Mouse (Mus musculus) neural tube, embryonic 13.5 days (tissue): ENCODE results near the gene Lat2. TPM values are rescaled to one million over a fixed set of nuclear protein-coding genes. Genes with fewer than 3 reads are reported as not detected.
A peak's percentile ranks its signal among the peaks of the same experiment; 100 is the strongest.

Experiments used
- ATAC-seq: fragments of 200-750 bp; cut with Nextera tagmentation; 2 replicates; pipeline ENCODE4 v1.8.0; 2017; ENCODE audit warnings: low read depth, mild to moderate bottlenecking, moderate TSS enrichment, moderate library complexity
- H3K27ac ChIP-seq: fragments of 300-500 bp; sonication (generic); replicated peaks from 2 replicates; pipeline ENCODE4 v1.5.1; 2015; ENCODE audit warnings: moderate library complexity, mild to moderate bottlenecking, inconsistent platforms
- H3K27me3 ChIP-seq: fragments of 300-500 bp; sonication (generic); 2 replicates; pipeline ENCODE4 v1.6.1; 2015; ENCODE audit warnings: mild to moderate bottlenecking, inconsistent platforms
- H3K36me3 ChIP-seq: fragments of 300-500 bp; sonication (generic); 2 replicates; pipeline ENCODE4 v1.6.1; 2015; ENCODE audit warnings: mild to moderate bottlenecking, inconsistent platforms
- H3K4me1 ChIP-seq: fragments of 300-500 bp; sonication (generic); replicated peaks from 2 replicates; pipeline ENCODE4 v1.6.1; 2015; ENCODE audit warnings: inconsistent platforms
- H3K4me2 ChIP-seq: fragments of 300-500 bp; sonication (generic); 2 replicates; pipeline ENCODE4 v1.6.1; 2015; ENCODE audit warnings: inconsistent platforms, mild to moderate bottlenecking, moderate library complexity
- H3K4me3 ChIP-seq: fragments of 300-500 bp; sonication (generic); 2 replicates; pipeline ENCODE4 v1.5.1; 2015; ENCODE audit warnings: mild to moderate bottlenecking, inconsistent platforms
- H3K9ac ChIP-seq: fragments of 300-500 bp; sonication (generic); 2 replicates; pipeline ENCODE4 v1.6.1; 2015; ENCODE audit warnings: moderate library complexity, mild to moderate bottlenecking, inconsistent platforms
- H3K9me3 ChIP-seq: fragments of 300-500 bp; sonication (generic); 2 replicates; pipeline ENCODE4 v1.6.1; 2016; ENCODE audit warnings: inconsistent platforms
- WGBS: fragments of 180-500 bp; shearing (Covaris S2); methylation state at CpG from one replicate; pipeline ENCODE4 v1.1.7; 2015; 5-methylcytosine and 5-hydroxymethylcytosine counted together
- polyA plus RNA-seq: library from polyadenylated mRNA; unstranded; fragments of >200 nt; fragmentation: Nextera tagmentation; extraction: Ambion mirVana; gene quantifications from 2 replicates; pipeline ENCODE4 v1.2.1, GENCODE M21; 2015

The Lat2 gene
- polyA plus RNA-seq, 1 experiment from 2014 or later, result 4.9 TPM

DNA sequence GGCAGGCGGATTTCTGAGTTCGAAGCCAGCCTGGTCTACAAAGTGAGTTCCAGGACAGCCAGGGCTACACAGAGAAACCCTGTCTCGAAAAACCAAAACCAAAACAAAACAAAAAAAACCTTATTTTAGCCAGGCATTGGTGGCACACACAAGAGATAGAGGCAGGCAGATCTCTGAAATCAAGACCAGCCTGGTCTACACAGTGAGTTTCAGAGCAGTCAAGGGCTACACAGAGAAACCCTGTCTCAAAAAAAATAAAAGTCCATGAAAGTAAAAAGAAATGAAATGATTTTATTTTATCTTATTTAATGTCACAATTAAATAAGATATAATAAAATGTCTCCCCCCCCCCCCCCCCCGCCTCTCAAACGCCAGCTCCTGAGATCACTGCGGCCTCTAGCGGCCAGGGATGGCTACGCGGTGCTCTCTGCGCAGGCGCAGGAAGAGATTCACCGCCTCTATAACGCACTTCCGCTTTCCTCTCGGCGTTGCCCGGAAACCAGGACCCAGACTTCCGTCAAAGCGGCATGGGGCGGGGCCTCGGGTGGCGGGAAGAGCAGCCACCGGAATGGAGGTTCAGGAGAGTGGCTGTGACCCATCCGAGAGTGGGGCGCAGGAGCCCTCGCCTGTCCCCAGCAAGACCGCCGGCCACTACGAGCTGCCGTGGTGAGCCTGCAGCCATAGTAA lies 32.5 kb downstream of the Lat2 start:
- Histone ChIP-seq H3K36me3 (peaks cover 9% of the 10 kb centered on the region), H3K27me3 (no peaks in the 10 kb centered on the region), H3K4me3 (peak overlapping the region; percentile 86), H3K4me2 (peak overlapping the region; percentile 66), H3K27ac (no peak overlapping the region), H3K9me3 (no peaks in the 10 kb centered on the region), H3K9ac (peak overlapping the region; percentile 91), H3K4me1 (peaks cover 15% of the 10 kb centered on the region)
- ATAC-seq, result peak; percentile 94
- WGBS, result 8% methylated on average over 29 of the region's 30 CpGs

DNA sequence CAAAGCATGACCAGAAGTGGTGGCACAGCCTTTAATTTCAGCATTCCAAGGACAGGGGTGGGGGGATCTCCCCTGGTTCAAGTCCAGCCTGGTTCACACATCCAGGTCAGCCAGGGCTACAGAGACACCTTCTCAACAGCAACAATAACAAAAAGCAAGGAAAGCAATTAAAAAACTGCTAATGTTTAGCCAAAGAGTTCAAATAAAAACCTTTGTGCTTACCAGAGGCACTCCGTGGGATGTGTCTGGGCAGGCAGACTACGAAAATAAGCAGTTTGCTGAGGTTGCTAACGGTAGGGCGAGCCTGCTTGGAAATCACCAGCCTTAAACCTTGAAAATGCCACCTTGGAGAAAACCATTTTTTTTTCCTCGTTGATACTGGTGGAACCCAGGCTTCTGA lies 33.7 kb downstream of the Lat2 start, which contains the start of gene Rfc2:
Rfc2 (plus strand) TSS at position 221 of the 400 bp plus-strand sequence.
- Histone ChIP-seq H3K4me2 (no peak within 1 kb of the TSS), H3K4me3 (no peak within 1 kb of the TSS), H3K9ac (no peak within 1 kb of the TSS), H3K27ac (no peak within 1 kb of the TSS), H3K4me1 (peaks cover 15% of the 10 kb centered on the region), H3K36me3 (no peaks in the 10 kb centered on the region), H3K9me3 (no peaks in the 10 kb centered on the region), H3K27me3 (no peaks in the 10 kb centered on the region)
- ATAC-seq, result no peak
- WGBS, result 90% methylated on average over 5 of the region's 5 CpGs

DNA sequence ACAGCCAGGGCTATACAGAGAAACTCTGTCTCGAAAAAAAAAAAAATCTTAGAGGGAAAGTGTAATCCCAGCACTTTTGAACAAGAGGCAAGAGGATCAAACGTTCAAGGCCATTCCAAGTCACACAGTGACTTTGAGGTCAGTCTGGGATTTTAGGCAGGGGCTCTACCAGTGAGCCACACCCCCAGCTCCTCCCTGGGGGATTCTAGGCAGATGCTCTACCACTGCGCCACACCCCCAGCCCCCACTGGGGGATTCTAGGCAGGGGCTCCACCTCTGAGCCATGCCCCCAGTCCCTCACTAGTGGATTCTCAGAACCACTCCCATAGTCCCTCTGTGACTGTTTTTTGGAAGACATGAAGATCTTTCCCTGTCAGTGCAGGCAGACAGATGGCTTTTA lies 35.7 kb downstream of the Lat2 start:
- no peak overlapping the region for H3K4me3 ChIP-seq
- no peak overlapping the region for H3K4me2 ChIP-seq
- no peaks in the 10 kb centered on the region for H3K9me3 ChIP-seq
- ATAC-seq, result no peak
- peaks cover 13% of the 10 kb centered on the region for H3K4me1 ChIP-seq
- H3K36me3 ChIP-seq, result no peaks in the 10 kb centered on the region
- no peak overlapping the region for H3K9ac ChIP-seq
- no peaks in the 10 kb centered on the region for H3K27me3 ChIP-seq
- WGBS, result 64% methylated on average over 3 of the region's 3 CpGs
- H3K27ac ChIP-seq, result no peak overlapping the region

DNA sequence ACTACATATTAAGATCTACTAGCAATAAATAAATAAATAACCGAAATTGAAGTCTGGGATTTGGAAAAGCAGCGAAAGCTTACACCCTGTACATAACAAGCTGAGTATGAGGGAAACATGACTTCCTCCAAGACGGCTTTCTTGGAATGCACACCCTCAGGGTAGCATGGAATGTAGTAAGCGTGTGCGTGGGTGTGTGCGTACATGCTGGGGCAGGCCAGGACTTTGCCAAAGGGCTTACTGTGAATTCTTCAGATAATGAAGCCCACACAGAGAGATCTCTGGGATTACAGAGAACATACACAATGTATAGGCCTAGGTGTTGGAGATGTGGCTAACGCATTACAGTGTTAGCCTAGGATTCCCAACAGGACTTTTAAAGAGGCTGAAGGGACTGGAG lies 37.3 kb downstream of the Lat2 start:
- H3K4me2 ChIP-seq, result no peak overlapping the region
- H3K27ac ChIP-seq, result no peak overlapping the region
- H3K4me3 ChIP-seq, result no peak overlapping the region
- peaks cover 6% of the 10 kb centered on the region for H3K4me1 ChIP-seq
- 89% methylated on average over 7 of the region's 7 CpGs for whole genome bisulfite sequencing
- no peaks in the 10 kb centered on the region for H3K9me3 ChIP-seq
- no peak for ATAC-seq
- H3K9ac ChIP-seq, result no peak overlapping the region
- H3K27me3 ChIP-seq, result no peaks in the 10 kb centered on the region
- no peaks in the 10 kb centered on the region for H3K36me3 ChIP-seq

GRCm38 (mm10) chr5:134576517-134577220 lies 38.2 kb downstream of the Lat2 start:
- no peak for ATAC-seq
- H3K36me3 ChIP-seq, result no peaks in the 10 kb centered on the region
- peaks cover 11% of the 10 kb centered on the region for H3K4me1 ChIP-seq
- H3K4me3 ChIP-seq, result no peak overlapping the region
- WGBS, result 79% methylated on average over 14 of the region's 14 CpGs
- H3K4me2 ChIP-seq, result no peak overlapping the region
- H3K27ac ChIP-seq, result no peak overlapping the region
- H3K27me3 ChIP-seq, result no peaks in the 10 kb centered on the region
- H3K9me3 ChIP-seq, result no peaks in the 10 kb centered on the region
- H3K9ac ChIP-seq, result no peak overlapping the region

GRCm38 (mm10) chr5:134575833-134576232 lies 39.0 kb downstream of the Lat2 start:
- no peak overlapping the region for H3K9ac ChIP-seq
- no peaks in the 10 kb centered on the region for H3K9me3 ChIP-seq
- no peaks in the 10 kb centered on the region for H3K36me3 ChIP-seq
- WGBS, result 95% methylated on average over 5 of the region's 5 CpGs
- no peak overlapping the region for H3K4me2 ChIP-seq
- no peak overlapping the region for H3K4me3 ChIP-seq
- H3K4me1 ChIP-seq, result peaks cover 16% of the 10 kb centered on the region
- no peaks in the 10 kb centered on the region for H3K27me3 ChIP-seq
- ATAC-seq, result no peak
- H3K27ac ChIP-seq, result no peak overlapping the region

GRCm38 (mm10) chr5:134572508-134573214 lies 42.2 kb downstream of the Lat2 start:
- Histone ChIP-seq H3K4me2 (peak overlapping the region; percentile 68), H3K27ac (no peak overlapping the region), H3K36me3 (no peaks in the 10 kb centered on the region), H3K9ac (peak overlapping the region; percentile 69), H3K4me1 (peaks cover 16% of the 10 kb centered on the region), H3K27me3 (no peaks in the 10 kb centered on the region), H3K9me3 (no peaks in the 10 kb centered on the region), H3K4me3 (peak overlapping the region; percentile 48)
- 38% methylated on average over 10 of the region's 10 CpGs for WGBS
- no peak for ATAC-seq

DNA sequence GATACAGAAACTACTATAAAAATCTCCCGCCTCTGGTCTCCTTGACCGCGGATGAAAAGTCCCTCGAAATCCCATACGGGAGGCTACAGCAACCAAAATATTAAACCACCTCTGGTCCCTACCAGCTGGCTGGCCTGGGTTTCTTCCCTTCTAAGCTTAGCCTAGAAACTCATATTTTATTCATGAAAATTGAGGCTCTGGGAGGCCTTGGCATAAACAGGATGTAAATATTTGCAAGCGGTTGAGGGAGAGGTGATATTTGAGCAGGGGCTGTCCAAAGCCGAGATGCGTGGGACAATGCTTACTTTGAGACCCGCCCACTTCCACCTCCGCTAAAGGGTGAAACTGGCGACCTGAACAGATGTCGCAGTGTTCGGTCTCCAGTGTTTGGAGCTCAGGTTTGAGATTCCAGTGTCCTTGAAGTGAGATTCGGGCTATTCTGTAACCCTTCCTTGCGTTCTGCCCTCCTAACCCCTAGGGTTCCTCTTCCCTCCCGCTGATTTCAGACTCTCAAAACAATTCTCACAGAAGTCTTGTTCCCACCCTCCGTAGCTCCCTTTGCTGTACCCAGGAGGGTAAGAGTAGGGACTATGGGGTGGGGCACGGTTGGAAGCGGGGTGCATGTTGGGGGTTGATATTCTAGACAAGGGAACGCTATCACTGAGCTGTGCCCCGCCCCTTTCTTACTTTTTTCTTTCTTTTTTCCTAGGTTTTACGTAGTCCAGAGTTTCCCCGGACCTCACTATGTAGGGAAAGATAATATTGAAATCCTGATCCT lies 42.9 kb downstream of the Lat2 start:
- Histone ChIP-seq H3K27ac (peak overlapping the region; percentile 83), H3K36me3 (no peaks in the 10 kb centered on the region), H3K9me3 (no peaks in the 10 kb centered on the region), H3K4me3 (peak overlapping the region; percentile 48), H3K4me1 (peaks cover 16% of the 10 kb centered on the region), H3K9ac (peak overlapping the region; percentile 69), H3K4me2 (peak overlapping the region; percentile 68), H3K27me3 (no peaks in the 10 kb centered on the region)
- peak; percentile 79 for ATAC-seq
- 1% methylated on average over 23 of the region's 23 CpGs for WGBS

DNA sequence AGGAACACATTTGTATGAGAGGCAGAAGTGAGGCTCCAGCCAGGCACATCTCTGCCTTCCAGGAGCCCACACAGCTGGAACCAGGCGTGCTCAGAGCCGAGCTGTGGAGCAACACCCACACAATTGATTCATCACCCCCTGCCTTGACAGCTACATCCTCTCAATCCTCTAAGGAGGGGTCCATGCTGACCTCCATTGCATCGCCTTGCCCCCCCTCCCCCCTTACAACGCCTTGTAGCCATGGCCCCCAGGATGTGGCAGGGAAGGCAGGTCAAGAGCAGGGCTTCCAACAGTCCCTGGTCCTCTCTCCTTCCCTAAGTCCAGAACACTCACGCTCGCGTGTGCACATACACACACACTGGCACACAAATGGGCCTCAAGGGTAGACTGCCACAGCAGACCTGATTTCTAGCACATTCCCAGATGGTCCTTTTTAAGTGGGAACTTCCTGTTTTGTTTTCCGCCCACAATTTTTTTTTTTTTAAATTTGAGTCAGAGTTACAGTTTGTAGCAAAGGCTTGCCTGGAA lies 45.8 kb downstream of the Lat2 start:
- H3K36me3 ChIP-seq, result no peaks in the 10 kb centered on the region
- no peak overlapping the region for H3K27ac ChIP-seq
- 68% methylated on average over 8 of the region's 8 CpGs for WGBS
- no peak overlapping the region for H3K4me3 ChIP-seq
- H3K27me3 ChIP-seq, result no peaks in the 10 kb centered on the region
- ATAC-seq, result no peak
- no peaks in the 10 kb centered on the region for H3K9me3 ChIP-seq
- no peak overlapping the region for H3K9ac ChIP-seq
- peaks cover 16% of the 10 kb centered on the region for H3K4me1 ChIP-seq
- H3K4me2 ChIP-seq, result no peak overlapping the region

DNA sequence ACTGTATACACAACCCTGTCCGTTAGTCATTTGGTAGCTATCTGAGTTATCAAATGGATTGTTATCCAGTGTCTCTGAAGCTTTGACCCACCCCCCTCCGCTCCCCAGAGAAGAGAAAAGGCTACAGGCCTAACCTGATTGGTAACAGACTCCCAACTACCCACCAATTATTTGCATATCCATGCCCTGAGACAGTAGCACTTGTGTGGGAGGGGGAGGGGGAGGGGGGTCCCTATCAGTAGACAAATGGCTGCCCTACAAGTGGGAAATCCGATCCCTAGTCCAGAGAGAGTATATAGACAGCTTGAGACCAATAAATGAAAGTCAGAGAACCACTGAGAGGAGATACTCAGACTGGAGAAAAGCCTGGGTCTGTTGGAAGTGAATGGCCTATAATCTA lies 46.8 kb downstream of the Lat2 start:
- no peak overlapping the region for H3K4me3 ChIP-seq
- H3K9ac ChIP-seq, result no peak overlapping the region
- peaks cover 15% of the 10 kb centered on the region for H3K4me1 ChIP-seq
- 80% methylated on average over 3 of the region's 3 CpGs for WGBS
- H3K36me3 ChIP-seq, result no peaks in the 10 kb centered on the region
- no peaks in the 10 kb centered on the region for H3K27me3 ChIP-seq
- no peak overlapping the region for H3K4me2 ChIP-seq
- no peaks in the 10 kb centered on the region for H3K9me3 ChIP-seq
- no peak overlapping the region for H3K27ac ChIP-seq
- no peak for ATAC-seq

GRCm38 (mm10) chr5:134567445-134567844 lies 47.4 kb downstream of the Lat2 start:
- H3K4me3 ChIP-seq, result no peak overlapping the region
- ATAC-seq, result no peak
- no peak overlapping the region for H3K27ac ChIP-seq
- no peak overlapping the region for H3K4me2 ChIP-seq
- H3K27me3 ChIP-seq, result no peaks in the 10 kb centered on the region
- H3K9me3 ChIP-seq, result no peaks in the 10 kb centered on the region
- H3K36me3 ChIP-seq, result no peaks in the 10 kb centered on the region
- 92% methylated on average over 4 of the region's 4 CpGs for WGBS
- H3K4me1 ChIP-seq, result peaks cover 9% of the 10 kb centered on the region
- no peak overlapping the region for H3K9ac ChIP-seq
